Mouse (Mus musculus) T-cell, adult 2 months (primary cell): Measurements from ENCODE around the gene Rfx8.

ENCODE experiments used
- DNase-seq: peaks from one replicate; pipeline ENCODE4 v3.0.0; 2022; ENCODE audit warnings: low spot score

The Rfx8 gene

GRCm38 (mm10) chr1:39734881-39735280 is 14.1 kb upstream of the Rfx8 start:
- DNase-seq: peak; percentile 11

GRCm38 (mm10) chr1:39734311-39734710 is 13.5 kb upstream of the Rfx8 start:
- DNase-seq: peak; percentile 22

GRCm38 (mm10) chr1:39733876-39734275 is 13.1 kb upstream of the Rfx8 start:
- DNase-seq: no peak

- DNase-seq: no peak
Measured at GRCm38 (mm10) chr1:39732081-39732480, 11.3 kb upstream of the Rfx8 start.

- no peak for DNase-seq
Measured at GRCm38 (mm10) chr1:39731543-39731942, 10.7 kb upstream of the Rfx8 start.

GRCm38 (mm10) chr1:39730868-39731267 is 10.1 kb upstream of the Rfx8 start:
- DNase-seq: no peak

GRCm38 (mm10) chr1:39729919-39730318 is 9.1 kb upstream of the Rfx8 start:
- no peak for DNase-seq

- DNase-seq: no peak
Measured at GRCm38 (mm10) chr1:39721351-39721726, 542 bp upstream of the Rfx8 start.

GRCm38 (mm10) chr1:39720186-39720585 is 611 bp downstream of the Rfx8 start:
- no peak for DNase-seq

- no peak for DNase-seq
Measured at GRCm38 (mm10) chr1:39715551-39715950, 5.2 kb downstream of the Rfx8 start.

- no peak for DNase-seq
Measured at GRCm38 (mm10) chr1:39714729-39715128, 6.1 kb downstream of the Rfx8 start.

GRCm38 (mm10) chr1:39713842-39714658 is 6.7 kb downstream of the Rfx8 start:
- DNase-seq: peak; percentile 58

- DNase-seq: peak; percentile 13
Measured at GRCm38 (mm10) chr1:39713300-39713699, 7.5 kb downstream of the Rfx8 start.

- DNase-seq: no peak
Measured at GRCm38 (mm10) chr1:39712261-39712660, 8.5 kb downstream of the Rfx8 start.

- DNase-seq: no peak
Measured at GRCm38 (mm10) chr1:39710604-39711003, 10.2 kb downstream of the Rfx8 start.

- no peak for DNase-seq
Measured at GRCm38 (mm10) chr1:39710016-39710415, 10.8 kb downstream of the Rfx8 start.

- DNase-seq: no peak
Measured at GRCm38 (mm10) chr1:39708778-39709177, 12.0 kb downstream of the Rfx8 start.

GRCm38 (mm10) chr1:39702216-39703046 is 18.4 kb downstream of the Rfx8 start:
- no peak for DNase-seq

GRCm38 (mm10) chr1:39701274-39701602 is 19.6 kb downstream of the Rfx8 start:
- DNase-seq: no peak

- no peak for DNase-seq
Measured at GRCm38 (mm10) chr1:39700599-39701273, 20.1 kb downstream of the Rfx8 start.

GRCm38 (mm10) chr1:39698456-39698855 is 22.3 kb downstream of the Rfx8 start:
- DNase-seq: no peak

- DNase-seq: no peak
Measured at GRCm38 (mm10) chr1:39695198-39695597, 25.6 kb downstream of the Rfx8 start.

- no peak for DNase-seq
Measured at GRCm38 (mm10) chr1:39694756-39695155, 26.0 kb downstream of the Rfx8 start.
